Mouse (Mus musculus): ENCODE data around the gene Serpinb5. TPM values are rescaled to one million over a fixed set of nuclear protein-coding genes. Genes with fewer than 3 reads are reported as not detected.

Serpinb5 gene
- not detected for polyA plus RNA-seq (2012; fragmentation: generic; extraction: Trizol)

GRCm38 (mm10) chr1:106860847-106861246 lies at the start of gene Serpinb5:
Gene Serpinb5, plus strand, starts transcription at chr1:106861173.

Other genes with a start within 250 kb of the Serpinb5 start
- gene Bcl2, start 146.9 kb upstream of the Serpinb5 start, polyA plus RNA-seq (2012; fragmentation: generic; extraction: Trizol), result under 1 TPM; 0.50 to 0.96 TPM
- gene Kdsr, start 101.4 kb upstream of the Serpinb5 start, polyA plus RNA-seq (2012; fragmentation: generic; extraction: Trizol), result 1 to 10 TPM in 1 of 2 experiments, under 1 TPM in 1; 0.74 to 4.9 TPM
- gene Vps4b, start 64.4 kb upstream of the Serpinb5 start, polyA plus RNA-seq (2012; fragmentation: generic; extraction: Trizol), result 10 to 100 TPM in 1 of 2 experiments, 1 to 10 TPM in 1; 1.1 to 12.8 TPM
- gene Serpinb12, start 73.3 kb downstream of the Serpinb5 start, polyA plus RNA-seq (2012; fragmentation: generic; extraction: Trizol), result not detected
- not detected for gene Serpinb13, start 119.8 kb downstream of the Serpinb5 start, polyA plus RNA-seq (2012; fragmentation: generic; extraction: Trizol)
- gene Serpinb3a, start 191.1 kb downstream of the Serpinb5 start, polyA plus RNA-seq (2012; fragmentation: generic; extraction: Trizol), result not detected
- gene Serpinb3d, start 222.3 kb downstream of the Serpinb5 start, polyA plus RNA-seq (2012; fragmentation: generic; extraction: Trizol), result not detected

All from C3H10T1/2 (cell line).